Mouse (Mus musculus) gastrocnemius, postnatal 14 days (tissue): ENCODE measurements around the gene Rom1. TPM values are rescaled to one million over a fixed set of nuclear protein-coding genes. Genes with fewer than 3 reads are reported as not detected.
A peak's percentile ranks its signal among the peaks of the same experiment; 100 is the strongest.

ENCODE experiments used
- DNase-seq: peaks from one replicate; pipeline ENCODE4 v3.0.0; 2021; ENCODE audit warnings: mixed read lengths
- intact Hi-C: fragments of 180-260 bp; cut with DNase I; formaldehyde crosslinking; loops from one replicate; pipeline ENCODE4 v1.15.1; 2025; ENCODE audit warnings: low total_unique reads
- total RNA-seq, 2 experiments: library from RNA; stranded (reverse); gene quantifications; 2 replicates each; pipeline ENCODE4 v1.2.3; 2021

Rom1 gene
- total RNA-seq, 2 experiments from 2014 or later, result 4.9 to 6.0 TPM

DNA sequence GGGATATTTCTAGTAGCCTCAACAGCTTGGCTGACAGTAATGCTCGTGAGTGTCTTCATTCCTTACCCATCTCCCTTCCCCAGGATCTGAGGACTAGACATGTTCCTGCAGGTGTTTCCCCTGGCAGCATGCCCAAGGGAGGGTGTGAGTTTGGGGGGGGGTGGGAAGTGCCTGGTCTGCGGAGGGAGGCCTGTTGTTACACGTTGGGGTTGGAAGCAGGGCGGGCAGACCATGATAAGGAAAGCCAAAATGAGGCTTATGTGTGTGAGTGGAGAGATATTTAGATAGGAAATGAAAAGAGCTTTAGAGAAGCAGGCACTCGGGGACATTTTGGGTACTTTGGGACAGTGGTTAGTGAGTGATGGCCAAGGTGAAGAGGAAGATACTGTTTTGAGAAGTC is 14.9 kb upstream of the Rom1 start:
- intact Hi-C loops, result no loop called here

DNA sequence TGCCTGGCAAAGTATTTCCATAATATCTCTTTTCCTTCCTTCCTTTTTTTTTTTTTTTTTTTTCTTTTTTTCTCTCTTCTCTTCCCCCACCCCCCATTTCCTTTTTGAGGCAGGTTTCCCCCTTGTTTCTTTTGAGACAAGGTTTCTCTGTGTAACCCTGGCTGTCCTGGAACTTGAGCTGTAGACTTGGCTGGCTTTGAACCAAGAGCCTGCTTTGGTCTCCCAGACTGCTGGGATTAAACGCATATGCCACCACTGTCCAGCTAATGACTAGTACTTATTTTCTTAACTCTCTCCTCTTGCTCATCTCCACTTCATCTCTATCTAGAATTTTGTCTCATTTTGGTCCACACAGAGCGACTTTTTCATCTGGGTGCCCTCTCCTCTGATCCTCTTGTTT is 13.9 kb upstream of the Rom1 start:
- no peak for DNase-seq
- intact Hi-C loops, result no loop called here

More for the DNA sequence above, 14.9 kb upstream of the Rom1 start:
- DNase-seq, result no peak

DNA sequence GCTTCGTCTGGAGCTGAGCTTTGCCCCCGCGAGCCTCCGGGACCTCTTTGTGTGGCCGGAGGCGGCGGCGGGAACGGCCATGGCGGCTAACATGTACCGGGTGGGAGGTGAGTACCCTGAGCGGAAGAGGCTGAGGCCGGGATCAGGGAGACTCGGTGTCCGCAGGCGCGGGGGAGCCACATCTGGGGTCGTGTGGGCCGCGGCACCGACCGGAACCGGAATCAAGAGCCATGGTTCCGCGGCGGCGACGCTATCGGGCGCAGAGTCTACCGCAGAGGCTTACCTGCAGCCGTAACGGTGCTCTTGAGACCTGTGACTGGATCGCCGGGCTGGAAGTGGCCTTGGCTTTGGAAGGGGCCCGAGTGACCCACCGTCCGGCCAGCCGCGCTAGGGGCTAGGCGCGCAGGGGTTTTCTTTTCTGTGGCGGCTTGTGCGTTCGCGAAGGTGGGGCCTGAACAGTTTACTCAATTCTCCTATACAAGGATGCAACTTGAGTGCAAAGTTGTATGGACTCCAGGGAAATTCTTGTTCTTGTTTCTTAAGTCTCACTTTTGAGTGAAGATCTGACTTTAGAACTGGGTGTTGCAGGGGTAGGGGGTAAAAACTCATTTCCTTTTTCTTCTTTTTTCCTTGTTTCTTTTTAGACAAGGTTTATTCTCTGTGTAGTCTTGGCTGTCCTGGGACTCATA is 13.3 kb upstream of the Rom1 start:
- intact Hi-C loops, result no loop called here
- DNase-seq, result peak; percentile 58

DNA sequence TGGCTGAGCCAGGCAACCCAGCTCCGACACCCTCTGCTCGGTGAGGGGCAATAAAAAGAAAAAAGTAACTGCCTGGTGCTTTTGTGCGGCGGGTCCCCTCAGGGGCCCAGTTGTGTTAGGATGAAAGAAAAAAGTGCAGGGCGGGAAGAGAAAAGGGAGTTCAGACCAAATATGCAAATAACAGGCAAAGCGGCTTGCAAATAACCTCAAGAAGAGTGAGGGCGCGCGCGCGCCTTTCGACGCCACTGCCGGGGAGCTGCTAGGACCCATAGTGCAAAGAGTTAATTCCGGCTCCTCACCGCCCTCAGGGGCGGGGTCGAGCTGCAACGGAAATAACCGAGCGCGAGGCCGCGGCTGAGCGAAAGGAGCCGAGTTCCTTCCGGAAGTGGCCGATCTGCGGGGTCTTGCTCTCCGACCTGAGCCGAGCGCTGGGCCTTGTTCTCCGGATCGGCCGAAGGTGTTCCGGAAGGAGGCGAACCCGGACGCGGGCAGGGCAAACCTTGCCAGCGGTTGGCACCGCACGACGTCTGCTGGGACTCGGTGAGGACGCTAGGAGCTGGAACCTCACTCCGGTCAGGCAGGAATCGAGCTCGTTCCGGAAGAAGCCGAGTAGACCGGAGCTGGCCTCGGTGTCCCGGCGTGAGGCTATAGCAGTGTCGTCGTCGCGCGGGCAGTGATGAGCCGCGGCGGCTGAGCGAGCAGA is 12.5 kb upstream of the Rom1 start, which contains the start of gene Mta2:
TSS of gene Mta2 (plus strand) at position 361 of the 703 bp plus-strand sequence.
- intact Hi-C loops, result no loop called here
- peak; percentile 98 for DNase-seq

- intact Hi-C loops, result no loop called here
- DNase-seq, result no peak
Observed at GRCm38 (mm10) chr19:8941136-8941514, 12.0 kb upstream of the Rom1 start.

DNA sequence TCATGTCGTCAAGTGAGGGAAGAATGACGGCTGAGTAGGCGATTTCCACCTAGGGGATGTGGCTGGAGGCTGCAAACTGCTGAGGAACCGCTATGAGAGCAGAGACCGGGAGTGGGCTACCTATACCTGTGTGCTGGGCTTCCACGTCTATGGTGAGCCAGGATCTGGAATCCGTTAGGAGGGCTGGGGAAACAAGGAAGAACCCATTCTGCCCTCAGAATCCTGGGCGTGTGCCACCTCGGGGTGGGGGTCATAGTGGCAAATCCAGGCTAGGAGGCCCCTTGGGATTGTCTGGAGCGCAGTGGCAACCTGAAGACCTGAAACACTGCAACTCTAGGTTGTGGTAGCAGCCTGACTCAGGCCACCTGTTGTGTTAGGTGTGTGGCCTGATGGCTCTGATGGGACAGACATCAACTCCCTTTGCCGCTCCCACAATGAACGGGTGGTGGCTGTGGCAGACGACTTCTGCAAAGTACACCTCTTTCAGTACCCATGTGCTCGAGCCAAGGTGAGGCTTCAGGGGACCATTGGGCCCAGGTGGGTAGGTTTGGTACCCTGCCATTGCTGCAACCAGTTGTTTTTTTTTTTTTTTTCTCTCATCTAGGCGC is 11.5 kb upstream of the Rom1 start:
- intact Hi-C loops, result no loop called here
- DNase-seq, result no peak

DNA sequence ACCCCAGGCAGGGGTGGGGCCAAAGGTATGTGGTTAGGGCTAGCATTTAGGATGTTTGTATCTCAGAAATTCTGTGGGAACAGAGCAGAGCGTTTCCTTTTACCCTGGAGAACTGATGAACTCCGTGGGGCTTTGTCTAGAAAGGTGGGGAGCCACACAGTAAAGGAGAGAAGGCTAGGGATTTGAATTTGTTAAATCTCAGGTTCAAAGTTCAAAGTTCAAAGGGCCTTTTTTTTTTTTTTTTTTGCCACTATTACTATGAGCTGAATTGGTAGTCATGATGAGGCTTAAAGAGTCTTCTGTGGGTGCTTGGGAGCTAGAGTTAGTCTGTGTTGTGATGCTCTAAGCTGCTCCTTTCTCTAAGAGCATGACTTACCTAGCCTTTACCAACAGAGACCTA is 7.6 kb upstream of the Rom1 start:
- intact Hi-C loops, result no loop called here
- DNase-seq, result no peak

DNA sequence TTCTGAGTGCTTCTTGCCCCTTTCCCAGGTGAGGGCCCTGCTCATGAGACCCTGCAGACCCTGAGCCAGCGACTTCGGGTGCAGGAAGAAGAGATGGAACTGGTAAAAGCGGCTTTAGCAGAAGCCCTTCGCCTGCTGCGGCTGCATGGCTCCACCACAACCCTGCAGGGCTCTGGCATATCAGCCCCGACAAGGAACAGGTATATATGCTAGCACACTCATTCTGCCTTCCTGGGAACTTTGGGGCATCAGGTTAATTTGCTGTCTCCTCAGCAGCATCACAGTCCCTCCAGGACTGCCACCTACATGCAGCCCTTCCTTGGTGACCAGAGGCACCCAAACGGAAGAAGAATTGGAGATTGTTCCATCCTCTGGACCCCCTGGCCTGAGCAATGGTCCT is 1.6 kb upstream of the Rom1 start:
- no peak for DNase-seq
- intact Hi-C loops, result no loop called here

GRCm38 (mm10) chr19:8930117-8930516 is 961 bp upstream of the Rom1 start:
- no peak for DNase-seq
- intact Hi-C loops, result no loop called here

- DNase-seq, result no peak
- intact Hi-C loops, result no loop called here
Observed at GRCm38 (mm10) chr19:8928689-8929223, 400 bp downstream of the Rom1 start.

DNA sequence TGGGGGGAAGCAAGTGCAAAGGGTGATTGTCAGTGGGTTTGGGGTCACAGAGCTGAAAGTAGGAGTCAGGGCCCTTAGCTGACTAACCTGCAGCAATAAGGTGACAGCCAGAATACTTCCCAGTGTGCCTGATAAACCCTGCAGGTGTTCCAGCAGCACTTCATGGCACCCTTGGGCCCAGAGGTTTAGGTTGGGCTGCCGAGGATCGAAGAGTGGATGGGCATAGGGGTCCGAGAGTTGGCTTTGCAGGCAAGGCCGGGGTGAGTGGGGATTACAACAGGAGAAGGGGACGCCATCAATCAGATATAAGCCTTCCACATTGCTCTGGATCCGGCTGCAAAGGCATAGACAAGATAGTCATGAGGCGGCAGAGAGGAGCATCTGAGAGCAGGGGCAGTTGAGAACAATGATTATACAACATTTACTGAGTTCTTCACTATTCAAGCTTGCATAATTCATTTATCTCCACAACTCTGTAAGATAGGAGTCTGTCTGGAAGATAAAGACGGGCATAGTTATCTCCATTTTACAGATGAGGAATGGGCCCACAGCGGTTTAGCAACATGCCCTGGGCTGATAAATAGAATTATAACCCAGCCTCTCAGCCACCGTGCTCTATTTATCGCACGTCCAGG is 1.1 kb downstream of the Rom1 start:
- DNase-seq, result no peak
- intact Hi-C loops, result no loop called here

- intact Hi-C loops, result no loop called here
- DNase-seq, result no peak
Observed at GRCm38 (mm10) chr19:8926766-8927165, 2.4 kb downstream of the Rom1 start.

DNA sequence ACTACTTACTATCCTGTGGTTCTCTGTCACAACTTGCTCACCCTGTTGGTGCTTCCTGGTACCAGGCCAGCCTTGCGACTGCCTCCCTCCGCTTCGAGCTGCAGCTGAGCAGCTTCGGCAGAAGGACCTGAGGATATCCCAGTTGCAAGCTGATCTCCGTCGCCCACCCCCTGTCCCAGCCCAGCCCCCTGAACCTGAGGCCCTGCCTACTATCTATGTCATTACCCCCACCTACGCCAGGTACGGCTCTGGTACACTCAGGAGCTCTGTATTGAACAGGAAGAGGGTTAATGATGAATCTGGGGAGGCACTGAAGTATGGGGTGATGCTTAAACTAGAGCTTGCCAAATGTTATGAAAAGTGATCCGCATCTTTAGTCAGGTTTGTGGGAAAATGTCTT is 7.4 kb downstream of the Rom1 start:
- intact Hi-C loops, result no loop called here
- DNase-seq, result no peak

- DNase-seq, result no peak
- intact Hi-C loops, result no loop called here
Observed at GRCm38 (mm10) chr19:8920836-8921291, 8.3 kb downstream of the Rom1 start.

DNA sequence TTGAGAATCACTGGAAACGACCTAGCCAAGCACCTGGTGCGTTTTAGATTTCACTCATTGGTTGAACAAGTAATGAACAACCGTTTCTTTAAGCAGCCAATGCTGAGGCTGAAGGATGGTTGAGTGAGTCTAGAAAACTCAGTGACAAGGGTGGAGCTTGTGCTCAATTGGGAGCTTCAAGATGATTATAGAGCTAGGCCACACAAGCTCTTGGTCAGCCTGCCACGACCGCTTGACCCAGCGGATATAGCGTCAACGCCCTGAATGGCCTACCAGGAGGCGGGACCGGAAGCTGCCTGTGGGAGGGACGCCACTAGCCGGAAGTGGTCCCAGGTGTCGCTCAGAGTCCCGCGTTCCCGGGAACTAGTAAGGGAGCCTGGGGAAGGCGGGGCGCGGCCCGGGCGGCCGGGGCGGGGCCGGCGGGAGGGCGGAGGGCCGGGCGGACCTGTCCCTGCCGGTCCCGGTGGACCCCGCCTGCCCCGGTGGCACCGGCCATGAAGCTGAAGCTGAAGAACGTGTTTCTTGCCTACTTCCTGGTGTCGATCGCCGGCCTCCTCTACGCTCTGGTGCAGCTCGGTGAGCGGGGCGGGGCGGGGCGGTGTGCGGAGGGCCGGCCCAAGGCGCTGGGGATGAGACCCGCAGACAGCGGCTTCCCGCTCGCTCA is 9.0 kb downstream of the Rom1 start, which contains the start of gene B3gat3:
TSS of gene B3gat3 (plus strand) at position 302 of the 664 bp plus-strand sequence.
- intact Hi-C loops, result no loop called here
- peak; percentile 97 for DNase-seq

DNA sequence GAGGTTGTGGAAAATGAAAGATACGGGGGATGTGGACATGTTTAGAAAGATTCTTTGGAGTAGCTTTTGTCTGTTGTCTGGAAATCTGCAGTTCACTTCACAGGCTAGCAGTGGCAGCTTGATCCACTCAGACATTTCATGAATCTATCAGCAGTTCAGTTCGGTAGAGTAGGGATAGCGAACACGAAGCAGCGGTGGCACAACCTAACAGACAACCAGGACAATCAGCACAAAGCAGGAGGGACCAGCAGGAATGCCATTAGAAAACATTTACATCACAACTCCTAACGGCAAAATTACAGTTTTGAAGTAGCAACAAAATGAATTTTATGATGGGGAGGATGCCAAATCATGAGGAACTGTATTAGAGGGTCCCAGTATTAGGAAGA is 9.5 kb downstream of the Rom1 start:
- no peak for DNase-seq
- intact Hi-C loops, result no loop called here

- no peak for DNase-seq
- intact Hi-C loops, result no loop called here
Observed at GRCm38 (mm10) chr19:8919000-8919399, 10.2 kb downstream of the Rom1 start.

- DNase-seq, result no peak
- intact Hi-C loops, result no loop called here
Observed at GRCm38 (mm10) chr19:8914212-8914611, 14.9 kb downstream of the Rom1 start.

- DNase-seq, result no peak
- intact Hi-C loops, result no loop called here
Observed at GRCm38 (mm10) chr19:8911810-8912209, 17.3 kb downstream of the Rom1 start.
